Mouse (Mus musculus) adipose tissue, adult 10 weeks (tissue): ENCODE measurements around the gene Olfr486. TPM values are rescaled to one million over a fixed set of nuclear protein-coding genes. Genes with fewer than 3 reads are reported as not detected.

ENCODE experiments used
- polyA plus RNA-seq: library from polyadenylated mRNA; stranded (reverse); fragments of 350-450 nt; fragmentation: Illumina TruSeq; extraction: RNeasy Lipid Tissue Mini Kit (QIAGEN cat#74804); gene quantifications from one replicate; pipeline ENCODE4 v1.2.3, GENCODE M21; 2014; ENCODE audit warnings: low read depth, low replicate concordance

Gene Olfr486
- not detected for polyA plus RNA-seq

DNA sequence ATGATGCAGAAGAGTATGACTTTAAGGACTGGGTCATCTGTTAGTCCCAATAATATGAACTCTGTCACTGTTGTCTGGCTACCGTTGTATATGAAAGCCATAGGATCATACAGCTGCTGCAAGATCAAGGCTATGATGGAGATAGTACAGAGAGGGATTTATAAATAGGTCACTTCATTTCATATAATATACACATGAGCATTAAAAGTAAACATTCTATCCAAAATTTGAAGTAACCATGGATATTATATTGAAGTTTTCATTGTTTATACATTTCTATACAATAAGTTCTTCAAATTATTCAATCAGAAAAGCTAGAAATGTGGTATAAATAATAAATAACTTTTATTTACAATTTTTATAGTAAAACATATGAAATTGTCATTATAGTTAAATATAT lies at the start of gene Olfr486:
Gene Olfr486 (minus strand): TSS at position 101 of the 400 bp plus-strand sequence.

GRCm38 (mm10) chr7:108214536-108214935 lies 42.0 kb upstream of the Olfr486 start, which contains the start of gene Olfr487:
TSS of gene Olfr487 (minus strand) at chr7:108214636.

GRCm38 (mm10) chr7:108159771-108160170 lies 12.8 kb downstream of the Olfr486 start, which contains the start of gene Olfr485:
TSS of gene Olfr485 (minus strand) at chr7:108159871.

DNA sequence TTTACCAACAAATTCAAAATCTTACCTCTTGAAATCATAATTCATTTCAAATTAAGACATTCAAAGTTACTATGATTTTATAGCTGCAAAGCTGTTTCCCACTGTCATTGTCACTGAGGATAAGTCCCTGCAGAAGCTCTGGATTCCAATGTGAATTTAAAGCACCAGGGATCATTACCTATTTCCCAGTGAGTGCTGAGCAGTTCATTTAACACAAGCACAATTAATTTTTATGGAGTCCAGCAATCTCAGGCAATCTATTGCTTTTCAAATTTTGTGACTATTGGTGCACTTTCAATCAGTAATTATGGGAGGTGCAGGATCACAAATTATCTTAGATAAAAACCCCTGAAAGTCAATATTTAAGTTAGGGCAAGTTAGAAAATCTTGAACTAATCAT lies 45.2 kb downstream of the Olfr486 start, which contains the start of gene Olfr484:
Gene Olfr484 (minus strand): TSS at position 101 of the 400 bp plus-strand sequence.

Other genes with a start within 250 kb of the Olfr486 start
- not detected for gene Olfr473, start 242.3 kb downstream of the Olfr486 start, polyA plus RNA-seq
- not detected for gene Olfr474, start 218.1 kb downstream of the Olfr486 start, polyA plus RNA-seq
- gene Olfr476, start 207.9 kb downstream of the Olfr486 start, polyA plus RNA-seq, result not detected
- gene Olfr477, start 186.0 kb downstream of the Olfr486 start, polyA plus RNA-seq, result not detected
- not detected for gene Olfr478, start 138.8 kb downstream of the Olfr486 start, polyA plus RNA-seq
- not detected for gene Olfr479, start 122.0 kb downstream of the Olfr486 start, polyA plus RNA-seq
- gene Olfr480, start 105.4 kb downstream of the Olfr486 start, polyA plus RNA-seq, result not detected
- gene Olfr481, start 92.9 kb downstream of the Olfr486 start, polyA plus RNA-seq, result not detected
- gene Olfr482, start 75.2 kb downstream of the Olfr486 start, polyA plus RNA-seq, result not detected
- not detected for gene Olfr483, start 71.9 kb downstream of the Olfr486 start, polyA plus RNA-seq
- gene Olfr484, start 45.3 kb downstream of the Olfr486 start, polyA plus RNA-seq, result not detected
- gene Olfr485, start 12.9 kb downstream of the Olfr486 start, polyA plus RNA-seq, result not detected
- gene Olfr487, start 41.9 kb upstream of the Olfr486 start, polyA plus RNA-seq, result not detected
- gene Olfr488, start 85.6 kb upstream of the Olfr486 start, polyA plus RNA-seq, result not detected
- not detected for gene Olfr490, start 116.2 kb upstream of the Olfr486 start, polyA plus RNA-seq
- not detected for gene Olfr491, start 140.7 kb upstream of the Olfr486 start, polyA plus RNA-seq
- gene Olfr492, start 150.9 kb upstream of the Olfr486 start, polyA plus RNA-seq, result not detected
- gene Olfr493, start 174.2 kb upstream of the Olfr486 start, polyA plus RNA-seq, result not detected
- not detected for gene Olfr494, start 192.6 kb upstream of the Olfr486 start, polyA plus RNA-seq
- gene Olfr495, start 220.4 kb upstream of the Olfr486 start, polyA plus RNA-seq, result not detected
- gene Olfr497, start 247.7 kb upstream of the Olfr486 start, polyA plus RNA-seq, result not detected